Mouse (Mus musculus): ENCODE measurements around the gene Cxcr3. TPM values are rescaled to one million over a fixed set of nuclear protein-coding genes. Genes with fewer than 3 reads are reported as not detected.
A peak's percentile ranks its signal among the peaks of the same experiment; 100 is the strongest.

Gene Cxcr3
- polyA plus RNA-seq, 1 experiment = 0.37 TPM

DNA sequence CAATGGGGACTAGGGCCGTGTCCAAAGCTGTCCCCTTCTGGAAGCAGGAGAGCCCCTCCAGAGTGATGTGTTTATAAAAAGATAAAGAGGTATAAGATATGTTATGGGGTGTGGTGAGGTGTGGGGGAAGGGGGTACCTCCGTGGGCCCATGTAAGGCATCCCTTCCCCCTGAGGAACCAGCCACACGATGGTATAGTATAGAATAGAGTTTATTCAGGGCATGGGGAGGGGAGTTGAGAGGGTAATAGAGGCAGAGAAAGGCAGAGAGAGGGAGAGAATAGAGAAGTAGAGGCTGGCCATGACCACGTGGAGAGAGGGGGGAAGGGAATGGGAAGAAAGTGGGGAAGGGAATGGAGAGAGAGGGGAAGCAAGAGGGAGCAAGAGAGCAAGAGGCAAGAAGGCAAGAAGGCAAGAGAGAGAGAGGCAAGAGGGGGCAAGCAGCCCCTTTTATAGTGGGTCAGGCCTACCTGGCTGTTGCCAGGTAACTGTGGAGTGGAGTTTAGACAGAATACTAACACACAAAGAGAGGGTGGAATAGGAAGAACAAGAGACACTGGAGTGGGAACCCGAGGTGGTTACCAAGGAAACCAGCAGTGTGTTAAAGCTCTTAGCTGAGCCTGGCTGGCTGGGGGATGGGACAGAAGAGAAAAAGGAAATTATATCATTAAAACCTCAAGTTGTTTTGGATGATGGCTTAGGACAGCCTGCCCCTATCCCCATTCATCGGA, 6.4 kb upstream of the Cxcr3 start:
- Histone ChIP-seq H3K36me3 (replicated peaks; ENCODE audit: low read length) (no peaks in the 10 kb centered on the region), H3K9me3 (no peaks in the 10 kb centered on the region), H3K4me3 (replicated peaks) (no peak overlapping the region), H3K27me3 (replicated peaks) (peaks cover 55% of the 10 kb centered on the region), H3K4me1 (peaks cover 10% of the 10 kb centered on the region)
- TF ChIP-seq GATA1 (IDR thresholded peaks at IDR 0.05; ENCODE audit: borderline replicate concordance, low read length) (no peak), FLI1 (IDR thresholded peaks at IDR 0.05; ENCODE audit: low read length) (no peak)

- peaks cover 71% of the 10 kb centered on the region for H3K27me3 ChIP-seq (replicated peaks)
- no peaks in the 10 kb centered on the region for H3K9me3 ChIP-seq
- peaks cover 38% of the 10 kb centered on the region for H3K4me1 ChIP-seq
- no peaks in the 10 kb centered on the region for H3K36me3 ChIP-seq (replicated peaks; ENCODE audit: low read length)
- no peak overlapping the region for H3K4me3 ChIP-seq (replicated peaks)
- no peak for TF ChIP-seq FLI1 (IDR thresholded peaks at IDR 0.05; ENCODE audit: low read length)
- no peak for TF ChIP-seq GATA1 (IDR thresholded peaks at IDR 0.05; ENCODE audit: borderline replicate concordance, low read length)
These were observed 3.1 kb upstream of the Cxcr3 start for GRCm38 (mm10) chrX:101737201-101737600.

- no peak for TF ChIP-seq FLI1 (IDR thresholded peaks at IDR 0.05; ENCODE audit: low read length)
- TF ChIP-seq GATA1 (IDR thresholded peaks at IDR 0.05; ENCODE audit: borderline replicate concordance, low read length) = no peak
- H3K27me3 ChIP-seq (replicated peaks) = peaks cover 83% of the 10 kb centered on the region
- no peaks in the 10 kb centered on the region for H3K36me3 ChIP-seq (replicated peaks; ENCODE audit: low read length)
- no peaks in the 10 kb centered on the region for H3K9me3 ChIP-seq
- H3K4me3 ChIP-seq (replicated peaks) = no peak overlapping the region
- peaks cover 42% of the 10 kb centered on the region for H3K4me1 ChIP-seq
These were observed 912 bp upstream of the Cxcr3 start for GRCm38 (mm10) chrX:101734981-101735380.

DNA sequence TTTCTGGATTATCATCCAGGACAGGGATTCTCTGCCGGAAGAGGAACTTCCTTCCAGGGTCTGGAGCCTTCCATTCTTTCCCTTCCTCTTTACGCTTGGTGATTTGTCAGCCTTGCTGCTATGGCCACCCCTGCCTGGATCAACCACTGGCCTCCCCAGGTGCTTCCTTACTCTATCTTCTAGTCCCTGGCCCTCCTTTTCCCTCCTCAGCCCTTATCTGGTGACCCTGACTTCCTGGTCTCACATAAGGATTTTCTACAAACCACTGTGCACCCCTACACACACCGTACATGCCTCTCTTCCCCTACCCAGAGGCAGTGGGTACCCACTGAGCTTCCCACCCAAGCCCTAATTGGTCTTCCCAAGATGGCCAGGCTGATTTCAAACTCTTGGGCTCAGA, 781 bp downstream of the Cxcr3 start:
- no peaks in the 10 kb centered on the region for H3K36me3 ChIP-seq (replicated peaks; ENCODE audit: low read length)
- peaks cover 42% of the 10 kb centered on the region for H3K4me1 ChIP-seq
- H3K4me3 ChIP-seq (replicated peaks) = peak overlapping the region; percentile 64
- H3K27me3 ChIP-seq (replicated peaks) = peaks cover 79% of the 10 kb centered on the region
- TF ChIP-seq GATA1 (IDR thresholded peaks at IDR 0.05; ENCODE audit: borderline replicate concordance, low read length) (no peak), FLI1 (IDR thresholded peaks at IDR 0.05; ENCODE audit: low read length) (no peak)
- H3K9me3 ChIP-seq = no peaks in the 10 kb centered on the region

GRCm38 (mm10) chrX:101732644-101733043, 1.4 kb downstream of the Cxcr3 start:
- Histone ChIP-seq H3K4me3 (replicated peaks) (peak overlapping the region; percentile 71), H3K27me3 (replicated peaks) (peaks cover 72% of the 10 kb centered on the region), H3K9me3 (no peaks in the 10 kb centered on the region), H3K36me3 (replicated peaks; ENCODE audit: low read length) (no peaks in the 10 kb centered on the region), H3K4me1 (peaks cover 37% of the 10 kb centered on the region)
- no peak for TF ChIP-seq FLI1 (IDR thresholded peaks at IDR 0.05; ENCODE audit: low read length)

- H3K9me3 ChIP-seq = no peaks in the 10 kb centered on the region
- peaks cover 50% of the 10 kb centered on the region for H3K27me3 ChIP-seq (replicated peaks)
- peaks cover 31% of the 10 kb centered on the region for H3K4me1 ChIP-seq
- no peaks in the 10 kb centered on the region for H3K36me3 ChIP-seq (replicated peaks; ENCODE audit: low read length)
- no peak overlapping the region for H3K4me3 ChIP-seq (replicated peaks)
- TF ChIP-seq GATA1 (IDR thresholded peaks at IDR 0.05; ENCODE audit: borderline replicate concordance, low read length) (no peak), FLI1 (IDR thresholded peaks at IDR 0.05; ENCODE audit: low read length) (no peak)
These were observed 4.1 kb downstream of the Cxcr3 start for GRCm38 (mm10) chrX:101730010-101730409.

GRCm38 (mm10) chrX:101720401-101720800, 13.7 kb downstream of the Cxcr3 start:
- Histone ChIP-seq H3K36me3 (replicated peaks; ENCODE audit: low read length) (no peaks in the 10 kb centered on the region), H3K4me3 (replicated peaks) (no peak overlapping the region), H3K27me3 (replicated peaks) (peaks cover 48% of the 10 kb centered on the region), H3K4me1 (no peaks in the 10 kb centered on the region), H3K9me3 (no peaks in the 10 kb centered on the region)
- TF ChIP-seq FLI1 (IDR thresholded peaks at IDR 0.05; ENCODE audit: low read length) = no peak
- TF ChIP-seq GATA1 (IDR thresholded peaks at IDR 0.05; ENCODE audit: borderline replicate concordance, low read length) = no peak

DNA sequence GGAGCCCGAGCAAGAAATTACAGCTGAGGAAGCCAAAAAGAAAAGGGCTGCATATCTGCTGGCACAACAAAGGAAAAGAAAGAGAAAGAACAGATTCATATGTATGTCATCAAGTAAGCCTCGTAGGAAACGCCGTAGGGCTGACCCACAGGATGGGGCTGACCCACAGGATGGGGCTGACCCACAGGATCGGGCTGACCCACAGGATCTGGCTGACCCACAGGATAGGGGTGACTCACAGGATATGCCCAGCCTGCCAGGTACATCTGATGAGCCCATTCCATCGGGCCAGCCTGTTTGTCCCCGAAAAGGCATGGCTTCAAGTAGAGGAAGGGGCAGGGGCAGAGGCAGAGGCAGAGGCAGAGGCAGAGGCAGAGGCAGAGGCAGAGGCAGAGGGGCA, 29.0 kb downstream of the Cxcr3 start:
- H3K36me3 ChIP-seq (replicated peaks; ENCODE audit: low read length) = no peaks in the 10 kb centered on the region
- no peaks in the 10 kb centered on the region for H3K4me1 ChIP-seq
- TF ChIP-seq GATA1 (IDR thresholded peaks at IDR 0.05; ENCODE audit: borderline replicate concordance, low read length) (no peak), FLI1 (IDR thresholded peaks at IDR 0.05; ENCODE audit: low read length) (no peak)
- H3K27me3 ChIP-seq (replicated peaks) = peaks cover 28% of the 10 kb centered on the region
- H3K9me3 ChIP-seq = no peaks in the 10 kb centered on the region
- H3K4me3 ChIP-seq (replicated peaks) = no peak overlapping the region

GRCm38 (mm10) chrX:101698232-101698631, 35.8 kb downstream of the Cxcr3 start:
- Histone ChIP-seq H3K4me3 (replicated peaks) (no peak overlapping the region), H3K36me3 (replicated peaks; ENCODE audit: low read length) (no peaks in the 10 kb centered on the region), H3K9me3 (peaks cover 33% of the 10 kb centered on the region), H3K27me3 (replicated peaks) (peaks cover 9% of the 10 kb centered on the region), H3K4me1 (no peaks in the 10 kb centered on the region)
- TF ChIP-seq GATA1 (IDR thresholded peaks at IDR 0.05; ENCODE audit: borderline replicate concordance, low read length) (no peak), FLI1 (IDR thresholded peaks at IDR 0.05; ENCODE audit: low read length) (no peak)

GRCm38 (mm10) chrX:101697537-101697936, 36.5 kb downstream of the Cxcr3 start:
- H3K4me3 ChIP-seq (replicated peaks) = no peak overlapping the region
- peaks cover 33% of the 10 kb centered on the region for H3K9me3 ChIP-seq
- H3K4me1 ChIP-seq = no peaks in the 10 kb centered on the region
- no peak for TF ChIP-seq FLI1 (IDR thresholded peaks at IDR 0.05; ENCODE audit: low read length)
- no peak for TF ChIP-seq GATA1 (IDR thresholded peaks at IDR 0.05; ENCODE audit: borderline replicate concordance, low read length)
- peaks cover 9% of the 10 kb centered on the region for H3K27me3 ChIP-seq (replicated peaks)
- no peaks in the 10 kb centered on the region for H3K36me3 ChIP-seq (replicated peaks; ENCODE audit: low read length)

Measured in megakaryocyte, embryonic 14.5 days (primary cell).